Mouse (Mus musculus): ENCODE measurements around the gene Stox2. TPM values are rescaled to one million over a fixed set of nuclear protein-coding genes. Genes with fewer than 3 reads are reported as not detected.

The Stox2 gene
- total and polyA plus RNA-seq, 3 experiments: under 0.01 TPM; not detected in 2

GRCm38 (mm10) chr8:47245116-47245515 lies 201.0 kb downstream of the Stox2 start:
- no peaks in the 10 kb centered on the region for H3K36me3 ChIP-seq (ENCODE audit: control insufficient read depth in 1 of 2, insufficient read depth in 2 of 2, low read length in 2 of 2)
- DNase-seq (ENCODE audit: low read depth, low spot score): no peak
- H3K4me3 ChIP-seq (ENCODE audit: control insufficient read depth in 1 of 2, insufficient read depth in 1 of 2, low read depth in 2 of 2, low read length in 2 of 2): no peak overlapping the region
- H3K27ac ChIP-seq (ENCODE audit: control insufficient read depth, low read depth, low read length): no peak overlapping the region
- H3K4me1 ChIP-seq (ENCODE audit: control insufficient read depth in 1 of 2, insufficient read depth in 2 of 2, low read length in 2 of 2): no peaks in the 10 kb centered on the region
- H3K27me3 ChIP-seq (ENCODE audit: control insufficient read depth in 1 of 2, insufficient read depth in 2 of 2, low read length in 2 of 2): no peaks in the 10 kb centered on the region
- H3K79me2 ChIP-seq (ENCODE audit: control insufficient read depth, insufficient read depth, low read length, poor library complexity): no peaks in the 10 kb centered on the region
- TF ChIP-seq MAZ (IDR thresholded peaks at IDR 0.05; ENCODE audit: low read depth, low read length) (no peak), ZC3H11A (IDR thresholded peaks at IDR 0.05; ENCODE audit: low read depth, low read length) (no peak), HCFC1 (IDR thresholded peaks at IDR 0.05; ENCODE audit: low read depth, low read length) (no peak), CHD1 (IDR thresholded peaks at IDR 0.05; ENCODE audit: low read depth, low read length) (no peak), ETS1 (IDR thresholded peaks at IDR 0.05; ENCODE audit: low read depth, low read length) (no peak), RAD21 (IDR thresholded peaks at IDR 0.05; ENCODE audit: low read depth, low read length) (no peak), MXI1 (IDR thresholded peaks at IDR 0.05; ENCODE audit: low read depth, low read length) (no peak), TBP (IDR thresholded peaks at IDR 0.05; ENCODE audit: low read depth, low read length) (no peak), E2F4 (IDR thresholded peaks at IDR 0.05; ENCODE audit: borderline replicate concordance, low read depth, low read length) (no peak)
- H3K9me3 ChIP-seq (replicated peaks; ENCODE audit: insufficient read depth, low read length): no peaks in the 10 kb centered on the region
- H3K9ac ChIP-seq (ENCODE audit: control insufficient read depth, low read depth, low read length, poor library complexity, severe bottlenecking): no peak overlapping the region

GRCm38 (mm10) chr8:47244202-47244601 lies 202.0 kb downstream of the Stox2 start:
- DNase-seq (ENCODE audit: low read depth, low spot score): no peak
- Histone ChIP-seq H3K4me1 (ENCODE audit: control insufficient read depth in 1 of 2, insufficient read depth in 2 of 2, low read length in 2 of 2) (no peaks in the 10 kb centered on the region), H3K27ac (ENCODE audit: control insufficient read depth, low read depth, low read length) (no peak overlapping the region), H3K4me3 (ENCODE audit: control insufficient read depth in 1 of 2, insufficient read depth in 1 of 2, low read depth in 2 of 2, low read length in 2 of 2) (no peak overlapping the region), H3K79me2 (ENCODE audit: control insufficient read depth, insufficient read depth, low read length, poor library complexity) (no peaks in the 10 kb centered on the region), H3K36me3 (ENCODE audit: control insufficient read depth in 1 of 2, insufficient read depth in 2 of 2, low read length in 2 of 2) (no peaks in the 10 kb centered on the region), H3K27me3 (ENCODE audit: control insufficient read depth in 1 of 2, insufficient read depth in 2 of 2, low read length in 2 of 2) (no peaks in the 10 kb centered on the region), H3K9me3 (replicated peaks; ENCODE audit: insufficient read depth, low read length) (no peaks in the 10 kb centered on the region), H3K9ac (ENCODE audit: control insufficient read depth, low read depth, low read length, poor library complexity, severe bottlenecking) (no peak overlapping the region)
- TF ChIP-seq MYC (IDR thresholded peaks at IDR 0.05; ENCODE audit: low read depth, low read length): no peak
- no peak for TF ChIP-seq ZKSCAN1 (IDR thresholded peaks at IDR 0.05; ENCODE audit: low read depth, low read length)
- TF ChIP-seq MAX (IDR thresholded peaks at IDR 0.05; ENCODE audit: low read length): no peak

GRCm38 (mm10) chr8:47243631-47244030 lies 202.5 kb downstream of the Stox2 start:
- Histone ChIP-seq H3K27ac (ENCODE audit: control insufficient read depth, low read depth, low read length) (no peak overlapping the region), H3K9me3 (replicated peaks; ENCODE audit: insufficient read depth, low read length) (no peaks in the 10 kb centered on the region), H3K4me1 (ENCODE audit: control insufficient read depth in 1 of 2, insufficient read depth in 2 of 2, low read length in 2 of 2) (no peaks in the 10 kb centered on the region), H3K9ac (ENCODE audit: control insufficient read depth, low read depth, low read length, poor library complexity, severe bottlenecking) (no peak overlapping the region), H3K4me3 (ENCODE audit: control insufficient read depth in 1 of 2, insufficient read depth in 1 of 2, low read depth in 2 of 2, low read length in 2 of 2) (no peak overlapping the region), H3K79me2 (ENCODE audit: control insufficient read depth, insufficient read depth, low read length, poor library complexity) (no peaks in the 10 kb centered on the region), H3K36me3 (ENCODE audit: control insufficient read depth in 1 of 2, insufficient read depth in 2 of 2, low read length in 2 of 2) (no peaks in the 10 kb centered on the region), H3K27me3 (ENCODE audit: control insufficient read depth in 1 of 2, insufficient read depth in 2 of 2, low read length in 2 of 2) (no peaks in the 10 kb centered on the region)
- TF ChIP-seq GATA1 (IDR thresholded peaks at IDR 0.05; ENCODE audit: low read depth, low read length): no peak
- no peak for TF ChIP-seq ELF1 (IDR thresholded peaks at IDR 0.05; ENCODE audit: low read depth, low read length)
- TF ChIP-seq ZNF384 (IDR thresholded peaks at IDR 0.05; ENCODE audit: low read depth, low read length): no peak
- TF ChIP-seq MAZ (IDR thresholded peaks at IDR 0.05; ENCODE audit: low read depth, low read length): no peak
- no peak for TF ChIP-seq ETS1 (IDR thresholded peaks at IDR 0.05; ENCODE audit: low read depth, low read length)
- TF ChIP-seq POLR2AphosphoS2 (IDR thresholded peaks at IDR 0.05; ENCODE audit: low read length): no peak
- no peak for TF ChIP-seq MXI1 (IDR thresholded peaks at IDR 0.05; ENCODE audit: low read depth, low read length)
- TF ChIP-seq MAX (IDR thresholded peaks at IDR 0.05; ENCODE audit: low read length): no peak
- no peak for TF ChIP-seq USF2 (IDR thresholded peaks at IDR 0.05; ENCODE audit: borderline replicate concordance in 1 of 2, insufficient read depth in 1 of 2, low read depth in 1 of 2, low read length in 2 of 2)
- TF ChIP-seq CHD2 (IDR thresholded peaks at IDR 0.05; ENCODE audit: low read length): no peak
- TF ChIP-seq E2F4 (IDR thresholded peaks at IDR 0.05; ENCODE audit: borderline replicate concordance, low read depth, low read length): no peak
- no peak for TF ChIP-seq ZMIZ1 (IDR thresholded peaks at IDR 0.05; ENCODE audit: low read depth, low read length)
- TF ChIP-seq MYC (IDR thresholded peaks at IDR 0.05; ENCODE audit: low read depth, low read length): no peak
- no peak for TF ChIP-seq ZKSCAN1 (IDR thresholded peaks at IDR 0.05; ENCODE audit: low read depth, low read length)
- TF ChIP-seq POLR2AphosphoS5 (IDR thresholded peaks at IDR 0.05; ENCODE audit: borderline replicate concordance, low read depth, low read length): no peak
- no peak for TF ChIP-seq KAT2A (conservative IDR thresholded peaks at IDR 0.05; ENCODE audit: low read depth, low read length)
- TF ChIP-seq BHLHE40 (IDR thresholded peaks at IDR 0.05; ENCODE audit: borderline replicate concordance, low read depth, low read length): no peak
- DNase-seq (ENCODE audit: low read depth, low spot score): no peak

Data from MEL (cell line).